Mouse (Mus musculus) c-Kit-positive CD71-positive TER-119-negative erythroid progenitor cells, embryonic 14.5 days (primary cell): ENCODE results near the gene Limch1.

Source experiments
- DNase-seq: peaks from one replicate; pipeline ENCODE4 v3.0.0-alpha.2; 2013; ENCODE audit warnings: low read depth

The Limch1 gene

DNA sequence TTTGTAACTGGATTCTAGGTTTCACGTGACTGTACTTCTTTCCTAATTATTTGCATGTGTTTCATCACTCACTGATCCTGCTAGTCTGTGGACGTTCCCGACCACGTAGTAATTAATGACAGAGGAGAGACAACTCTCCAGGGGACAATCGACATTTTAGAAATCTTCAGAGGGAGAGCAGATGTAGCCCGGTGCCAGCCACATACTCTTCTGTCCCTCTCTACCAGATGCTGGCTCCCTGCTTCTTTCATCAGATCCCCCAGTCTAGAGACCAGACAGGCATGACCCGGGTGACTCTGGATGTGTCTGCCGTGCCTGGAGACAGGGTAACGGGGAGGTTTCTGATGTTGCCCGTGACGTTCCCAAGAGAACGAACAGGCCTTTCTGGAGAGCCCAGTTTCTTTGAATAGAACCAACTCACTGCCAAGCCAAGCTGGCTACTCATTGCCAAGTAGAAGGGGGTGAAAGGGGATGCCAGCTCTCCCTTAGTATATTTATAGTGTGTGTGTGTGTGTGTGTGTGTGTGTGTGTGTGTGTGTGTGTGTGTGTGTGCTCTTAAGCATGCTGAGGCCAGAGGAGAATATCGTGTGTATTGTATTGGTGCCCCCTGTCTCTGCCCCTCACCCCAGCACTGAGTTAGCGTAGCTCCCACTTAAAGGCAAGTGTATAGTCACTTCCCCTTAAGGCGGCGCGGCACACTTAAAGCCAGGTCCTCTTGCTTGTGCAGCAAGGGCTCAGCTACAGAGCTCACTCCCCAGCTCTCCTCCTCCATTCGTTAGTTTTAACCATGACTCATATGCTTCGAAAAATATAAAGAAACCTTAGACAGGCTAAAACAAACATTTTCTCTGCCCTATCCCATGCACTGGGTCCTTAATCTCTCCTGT lies 233.9 kb downstream of the Limch1 start:
- DNase-seq = no peak

DNA sequence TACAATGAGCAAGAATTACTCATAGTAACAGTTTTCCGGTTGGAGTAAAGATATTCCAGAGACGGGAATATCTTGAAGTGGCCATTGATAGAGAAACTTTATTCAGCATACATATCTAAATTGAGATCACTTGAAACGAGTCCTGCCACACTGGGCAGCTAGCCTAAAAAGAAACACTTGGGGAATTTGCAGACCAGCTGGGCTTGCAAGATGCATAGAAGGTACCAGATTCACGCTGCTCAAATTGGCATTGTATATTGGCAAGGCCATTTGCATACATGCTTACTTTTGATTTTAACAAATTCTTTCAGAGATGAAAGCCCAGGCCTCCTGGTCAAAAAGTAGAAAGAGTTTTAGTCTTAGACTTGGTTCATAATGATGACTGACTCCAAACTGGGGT lies 235.2 kb downstream of the Limch1 start:
- no peak for DNase-seq

- DNase-seq = no peak
Observed at GRCm38 (mm10) chr5:66983104-66983503, 237.5 kb downstream of the Limch1 start.

GRCm38 (mm10) chr5:66988926-66989325 lies 243.3 kb downstream of the Limch1 start:
- DNase-seq = no peak

- no peak for DNase-seq
Observed at GRCm38 (mm10) chr5:66989531-66989930, 243.9 kb downstream of the Limch1 start.

GRCm38 (mm10) chr5:66992401-66992800 lies 246.8 kb downstream of the Limch1 start:
- no peak for DNase-seq

DNA sequence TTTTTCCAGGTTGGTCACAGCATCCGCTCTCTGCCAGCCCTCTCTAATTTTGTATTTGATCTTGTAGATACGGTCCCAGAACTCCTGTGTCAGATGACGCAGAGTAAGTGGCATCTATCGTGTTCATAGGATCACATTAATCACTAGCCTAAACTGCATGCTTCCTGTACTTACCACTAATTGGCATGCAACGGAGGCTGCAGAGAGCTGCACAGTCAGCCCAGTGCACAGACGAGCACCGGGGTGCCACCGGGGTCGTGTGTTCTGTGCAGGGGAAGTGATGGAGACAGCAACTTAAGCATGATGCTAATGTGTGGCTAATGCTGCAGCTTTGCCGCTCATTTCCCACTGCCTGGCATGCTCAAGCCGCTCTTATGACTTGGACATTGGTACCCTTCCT lies 247.4 kb downstream of the Limch1 start:
- no peak for DNase-seq

DNA sequence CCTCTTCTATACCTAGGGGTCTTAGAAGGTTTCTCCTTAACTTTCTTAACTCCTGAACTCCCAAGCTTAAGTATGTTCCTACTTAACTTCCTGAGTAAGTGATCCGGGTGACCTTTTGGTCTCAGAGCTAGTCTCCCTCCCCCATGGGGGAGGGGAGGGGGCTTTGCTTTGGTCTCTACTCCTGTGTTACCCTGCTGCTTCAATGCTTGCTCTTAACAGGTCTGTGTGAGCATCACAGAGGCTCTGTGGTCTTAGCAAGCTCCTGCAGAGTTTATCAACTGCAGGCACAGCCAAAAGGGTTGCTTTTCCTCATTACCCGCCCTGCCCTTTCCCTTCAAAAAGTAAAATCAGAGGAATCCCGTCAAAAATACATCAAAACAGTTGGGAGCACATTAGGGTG lies 250.5 kb downstream of the Limch1 start:
- no peak for DNase-seq

GRCm38 (mm10) chr5:66996886-66997599 lies 251.4 kb downstream of the Limch1 start:
- DNase-seq = peak; percentile 1

DNA sequence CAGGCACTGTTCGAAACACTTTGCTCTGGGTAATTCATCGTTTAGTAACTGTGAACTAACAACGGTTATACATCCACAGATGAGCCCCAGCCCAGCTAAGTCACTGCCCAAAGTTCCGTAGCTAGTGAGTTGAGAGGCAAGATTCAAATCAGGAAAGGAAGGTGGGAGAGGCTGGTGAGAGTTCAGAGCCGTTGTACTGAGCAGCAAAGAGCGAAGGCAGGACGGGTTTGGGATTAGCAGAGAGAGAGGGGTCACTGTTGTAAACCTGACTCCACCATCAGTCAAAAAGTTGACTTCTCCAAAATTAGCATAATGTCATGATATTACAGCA lies 251.9 kb downstream of the Limch1 start:
- no peak for DNase-seq

GRCm38 (mm10) chr5:66998341-66998740 lies 252.7 kb downstream of the Limch1 start:
- DNase-seq = no peak

DNA sequence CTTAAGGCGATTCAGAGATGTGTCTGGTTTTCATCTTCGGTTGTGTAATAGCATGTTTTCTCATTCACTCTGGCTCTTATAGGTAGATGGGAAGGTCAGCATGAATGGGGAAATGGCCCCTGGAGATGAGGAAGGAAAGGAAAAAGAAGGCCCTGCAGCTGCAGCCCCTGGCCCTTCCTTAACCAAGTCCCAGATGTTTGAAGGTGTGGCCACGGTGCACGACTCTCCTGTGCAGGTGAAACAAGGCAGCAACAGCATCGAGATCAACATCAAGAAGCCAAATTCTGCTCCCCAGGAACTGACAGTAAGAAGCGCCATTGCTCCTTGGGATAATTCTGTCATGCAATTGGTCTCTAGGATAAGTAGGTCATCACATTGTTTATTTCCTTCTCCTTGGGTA lies 256.7 kb downstream of the Limch1 start:
- no peak for DNase-seq

DNA sequence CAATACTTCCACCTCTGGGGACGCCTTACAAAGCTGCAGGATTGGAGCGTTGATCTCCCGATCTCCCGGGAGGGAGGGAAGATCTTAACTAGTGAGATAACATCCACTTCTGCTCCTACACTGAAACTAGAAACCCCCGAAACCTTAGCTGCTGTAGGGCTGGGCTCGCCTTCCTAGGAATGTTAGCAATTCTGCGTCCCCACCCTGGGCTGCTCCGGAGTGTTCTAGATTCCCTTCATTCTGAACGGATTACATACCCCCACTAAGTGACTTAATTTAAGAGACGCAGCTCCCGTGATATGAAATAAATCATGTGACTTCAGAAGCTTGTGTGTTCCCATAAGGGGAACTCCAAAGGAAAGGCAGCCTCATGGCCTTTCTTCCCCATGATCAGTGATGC lies 259.0 kb downstream of the Limch1 start:
- DNase-seq = no peak

- DNase-seq = no peak
Observed at GRCm38 (mm10) chr5:67011043-67011870, 265.6 kb downstream of the Limch1 start.

GRCm38 (mm10) chr5:67011985-67012384 lies 266.4 kb downstream of the Limch1 start:
- no peak for DNase-seq

DNA sequence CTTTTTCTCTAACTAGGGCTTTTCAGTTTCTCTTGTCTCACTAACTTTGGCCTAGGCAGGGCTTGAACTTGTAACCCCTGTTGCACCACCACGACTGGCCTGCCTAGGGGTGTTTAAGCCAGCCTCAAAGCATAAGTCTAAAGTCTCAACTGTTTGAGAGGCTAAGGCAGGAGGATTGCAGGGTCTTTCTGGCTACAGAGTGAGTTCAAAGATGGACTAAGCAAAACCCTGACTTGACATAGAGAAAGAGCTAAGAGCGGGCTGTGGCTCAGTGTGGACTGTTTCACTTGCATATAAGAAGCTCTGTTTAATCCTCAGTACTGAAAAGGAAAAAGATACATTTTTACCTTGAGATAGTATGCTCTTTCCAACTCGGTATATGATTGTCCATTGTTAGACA lies 268.3 kb downstream of the Limch1 start:
- no peak for DNase-seq

GRCm38 (mm10) chr5:67016450-67016849 lies 270.8 kb downstream of the Limch1 start:
- DNase-seq = peak; percentile 23

GRCm38 (mm10) chr5:67024459-67025050 lies 278.9 kb downstream of the Limch1 start:
- no peak for DNase-seq

- no peak for DNase-seq
Observed at GRCm38 (mm10) chr5:67025095-67025494, 279.5 kb downstream of the Limch1 start.

DNA sequence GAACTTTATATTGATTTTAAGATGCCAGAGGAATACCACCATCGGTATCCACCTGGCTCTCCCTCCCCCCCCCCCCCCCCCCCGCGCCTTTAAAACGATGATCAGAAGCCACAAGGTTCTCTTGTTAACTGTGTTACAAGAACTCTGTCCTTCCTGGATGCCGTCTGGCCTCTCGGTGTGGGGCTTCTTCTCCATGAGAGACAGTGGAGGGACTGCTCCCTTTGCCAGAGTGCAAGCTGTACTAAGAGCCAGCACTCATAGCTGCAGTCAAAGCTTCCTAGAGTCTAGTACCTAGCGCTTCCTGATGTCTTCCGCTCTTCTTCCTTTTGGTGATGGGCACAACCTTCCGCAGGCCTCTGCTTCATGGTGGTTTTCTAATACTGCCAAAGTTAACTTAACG lies 280.0 kb downstream of the Limch1 start:
- no peak for DNase-seq

DNA sequence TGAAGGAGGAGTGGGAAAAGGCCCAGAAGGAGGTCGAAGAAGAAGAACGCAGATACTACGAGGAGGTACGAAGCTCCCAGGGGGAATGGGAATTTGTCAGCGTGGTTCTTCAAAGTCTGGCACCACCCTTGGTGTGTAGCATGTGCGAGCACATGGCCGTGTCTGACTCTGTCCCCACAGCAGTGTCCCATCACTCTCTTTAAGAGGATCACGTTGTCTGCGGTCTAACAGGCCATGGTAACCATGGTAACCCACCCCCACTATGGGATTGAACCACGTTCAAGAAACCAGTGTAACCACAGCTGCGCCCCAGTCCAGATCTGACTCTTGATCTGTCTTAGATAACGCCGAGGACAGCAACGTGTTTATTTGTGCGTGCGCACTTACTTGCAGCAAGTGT lies 283.2 kb downstream of the Limch1 start:
- no peak for DNase-seq

GRCm38 (mm10) chr5:67029946-67030345 lies 284.3 kb downstream of the Limch1 start:
- DNase-seq = no peak
